In genomic region chr1:75211141-75211708, GRCm38 (mm10) we compare ENCODE assay signal across 8 mouse cellular contexts. TPM values are rescaled to one million over a fixed set of nuclear protein-coding genes. Genes with fewer than 3 reads are reported as not detected.
A peak's percentile ranks its signal among the peaks of the same experiment; 100 is the strongest.
DNase-seq lines count a peak whose midpoint lies in the region; ATAC-seq and TF ChIP-seq lines count a peak whose summit lies in the region.

No protein-coding gene starts in this region.

- no peak for DNase-seq in kidney, postnatal 14 days
- no peak for DNase-seq in hindbrain, postnatal 0 days (ENCODE audit: low spot score)
- DNase-seq in urinary bladder, postnatal 10 days (ENCODE audit: low spot score), result no peak
- no peak for DNase-seq in retina, embryonic 14.5 days (ENCODE audit: low spot score)
- no peak for DNase-seq in right cerebral cortex, postnatal 10 days (ENCODE audit: low spot score in 2 of 2)

- H3K4me2 ChIP-seq in kidney, embryonic 15.5 days, result peak overlapping the region; percentile 80
- peak overlapping the region; percentile 88 for H3K4me2 ChIP-seq in hindbrain, postnatal 0 days (ENCODE audit: low read depth, low read length)
- H3K4me2 ChIP-seq in midbrain, embryonic 15.5 days, result peak overlapping the region; percentile 82

- peak overlapping the region; percentile 49 for H3K27ac ChIP-seq in kidney, embryonic 15.5 days
- no peak overlapping the region for H3K27ac ChIP-seq in cortical plate, adult 2 months (ENCODE audit: insufficient read depth, low read length)
- peak overlapping the region; percentile 65; the same call in 1 of the 2 replicates for H3K27ac ChIP-seq in hindbrain, postnatal 0 days
- peak overlapping the region; percentile 60; the same call in 1 of the 2 replicates for H3K27ac ChIP-seq in midbrain, embryonic 15.5 days

- H3K9me3 ChIP-seq in kidney, embryonic 15.5 days (replicated peaks), result no peaks in the 10 kb centered on the region
- no peaks in the 10 kb centered on the region for H3K9me3 ChIP-seq in hindbrain, postnatal 0 days (ENCODE audit: low read length)
- no peaks in the 10 kb centered on the region for H3K9me3 ChIP-seq in midbrain, embryonic 15.5 days

- no peaks in the 10 kb centered on the region for H3K27me3 ChIP-seq in kidney, embryonic 15.5 days
- no peaks in the 10 kb centered on the region for H3K27me3 ChIP-seq in hindbrain, postnatal 0 days (ENCODE audit: insufficient read depth, low read length)
- 0 out of 2 replicates have a peak, but pooled peaks cover 3% of the 10 kb centered on the region for H3K27me3 ChIP-seq in midbrain, embryonic 15.5 days (replicated peaks)

- TF ChIP-seq CTCF in cortical plate, adult 2 months (IDR thresholded peaks at IDR 0.05; ENCODE audit: extremely low read depth, insufficient read depth, low read length), result no peak
- TF ChIP-seq CTCF in hindbrain, postnatal 0 days (IDR thresholded peaks at IDR 0.05; ENCODE audit: low read depth), result no peak

- 11% methylated on average over 17 of the region's 17 CpGs for WGBS in kidney, embryonic 15.5 days
- 13% methylated on average over 17 of the region's 17 CpGs for WGBS in hindbrain, postnatal 0 days
- WGBS in midbrain, embryonic 15.5 days, result 11% methylated on average over 17 of the region's 17 CpGs

- peak overlapping the region; percentile 79 for H3K4me3 ChIP-seq in kidney, embryonic 15.5 days (replicated peaks)
- H3K4me3 ChIP-seq in cortical plate, adult 2 months (ENCODE audit: insufficient read depth, low read length), result peak overlapping the region; percentile 84
- H3K4me3 ChIP-seq in hindbrain, postnatal 0 days (ENCODE audit: low read length), result peak overlapping the region; percentile 90
- peak overlapping the region; percentile 83 for H3K4me3 ChIP-seq in midbrain, embryonic 15.5 days

- H3K36me3 ChIP-seq in kidney, embryonic 15.5 days, result peaks cover 52% of the 10 kb centered on the region
- H3K36me3 ChIP-seq in hindbrain, postnatal 0 days (ENCODE audit: insufficient read depth, low read length), result peaks cover 28% of the 10 kb centered on the region
- peaks cover 16% of the 10 kb centered on the region; the same call in 1 of the 2 replicates for H3K36me3 ChIP-seq in midbrain, embryonic 15.5 days (replicated peaks)

- no peak for ATAC-seq in kidney, embryonic 15.5 days (replicated peaks; ENCODE audit: low FRiP score)
- ATAC-seq in hindbrain, postnatal 0 days, result no peak
- ATAC-seq in midbrain, embryonic 15.5 days (replicated peaks), result peak; percentile 11; the same call in 1 of the 2 replicates

- H3K9ac ChIP-seq in kidney, embryonic 15.5 days, result peak overlapping the region; percentile 83
- peak overlapping the region; percentile 83 for H3K9ac ChIP-seq in hindbrain, postnatal 0 days (replicated peaks; ENCODE audit: low read length)
- H3K9ac ChIP-seq in midbrain, embryonic 15.5 days, result peak overlapping the region; percentile 95

- no peak for TF ChIP-seq POLR2A in cortical plate, adult 2 months (IDR thresholded peaks at IDR 0.05; ENCODE audit: extremely low read depth, insufficient read depth, low read length)

- H3K4me1 ChIP-seq in kidney, embryonic 15.5 days, result peaks cover 64% of the 10 kb centered on the region
- H3K4me1 ChIP-seq in cortical plate, adult 2 months (ENCODE audit: control insufficient read depth, insufficient read depth, low read length), result peaks cover 10% of the 10 kb centered on the region
- peaks cover 20% of the 10 kb centered on the region for H3K4me1 ChIP-seq in hindbrain, postnatal 0 days (ENCODE audit: insufficient read depth, low read length)
- peaks cover 38% of the 10 kb centered on the region for H3K4me1 ChIP-seq in midbrain, embryonic 15.5 days

RNA-seq across cellular contexts. Expression of gene Stk16, which starts 0.6 kb away (rescaled TPM):
- polyA plus RNA-seq in kidney, embryonic 15.5 days (2015; fragmentation: Nextera tagmentation; extraction: Ambion mirVana), result 142 and 148 TPM in 2 replicates
- 159 and 172 TPM in 2 replicates for polyA plus RNA-seq in cortical plate, adult 2 months (2012; rRNA removed)
- 84.8 and 105 TPM in 2 replicates for total RNA-seq in hindbrain, postnatal 0 days (2014; rRNA removed)
- 103 and 112 TPM in 2 replicates for polyA plus RNA-seq in hindbrain, postnatal 0 days (2015; fragmentation: Nextera tagmentation; extraction: Ambion mirVana)
- polyA plus RNA-seq in midbrain, embryonic 15.5 days (2015; fragmentation: Nextera tagmentation; extraction: Ambion mirVana), result 156 and 169 TPM in 2 replicates

RNA-seq across cellular contexts. Expression of gene Glb1l, which starts 0.6 kb away (rescaled TPM):
- 44.9 and 45.8 TPM in 2 replicates for polyA plus RNA-seq in kidney, embryonic 15.5 days (2015; fragmentation: Nextera tagmentation; extraction: Ambion mirVana)
- polyA plus RNA-seq in cortical plate, adult 2 months (2012; rRNA removed), result 20.4 and 21.2 TPM in 2 replicates
- 14.8 and 15.3 TPM in 2 replicates for total RNA-seq in hindbrain, postnatal 0 days (2014; rRNA removed)
- polyA plus RNA-seq in hindbrain, postnatal 0 days (2015; fragmentation: Nextera tagmentation; extraction: Ambion mirVana), result 15.5 TPM in 2 replicates
- 21.8 and 24.0 TPM in 2 replicates for polyA plus RNA-seq in midbrain, embryonic 15.5 days (2015; fragmentation: Nextera tagmentation; extraction: Ambion mirVana)

RNA-seq across cellular contexts. Expression of gene Tuba4a, which starts 8.4 kb away (rescaled TPM):
- 63.8 and 64.3 TPM in 2 replicates for polyA plus RNA-seq in kidney, embryonic 15.5 days (2015; fragmentation: Nextera tagmentation; extraction: Ambion mirVana)
- polyA plus RNA-seq in cortical plate, adult 2 months (2012; rRNA removed), result 345 and 362 TPM in 2 replicates
- 180 and 235 TPM in 2 replicates for total RNA-seq in hindbrain, postnatal 0 days (2014; rRNA removed)
- polyA plus RNA-seq in hindbrain, postnatal 0 days (2015; fragmentation: Nextera tagmentation; extraction: Ambion mirVana), result 155 and 163 TPM in 2 replicates
- 7.9 and 12.7 TPM in 2 replicates for polyA plus RNA-seq in midbrain, embryonic 15.5 days (2015; fragmentation: Nextera tagmentation; extraction: Ambion mirVana)

RNA-seq across cellular contexts. Expression of gene Atg9a, which starts 19.2 kb away (rescaled TPM):
- 29.3 and 33.3 TPM in 2 replicates for polyA plus RNA-seq in kidney, embryonic 15.5 days (2015; fragmentation: Nextera tagmentation; extraction: Ambion mirVana)
- polyA plus RNA-seq in cortical plate, adult 2 months (2012; rRNA removed), result 124 and 129 TPM in 2 replicates
- 132 and 155 TPM in 2 replicates for total RNA-seq in hindbrain, postnatal 0 days (2014; rRNA removed)
- 60.3 and 62.8 TPM in 2 replicates for polyA plus RNA-seq in hindbrain, postnatal 0 days (2015; fragmentation: Nextera tagmentation; extraction: Ambion mirVana)
- 59.2 and 63.3 TPM in 2 replicates for polyA plus RNA-seq in midbrain, embryonic 15.5 days (2015; fragmentation: Nextera tagmentation; extraction: Ambion mirVana)

RNA-seq across cellular contexts. Expression of gene Ankzf1, which starts 19.3 kb away (rescaled TPM):
- polyA plus RNA-seq in kidney, embryonic 15.5 days (2015; fragmentation: Nextera tagmentation; extraction: Ambion mirVana), result 24.9 and 26.8 TPM in 2 replicates
- polyA plus RNA-seq in cortical plate, adult 2 months (2012; rRNA removed), result 47.4 and 54.1 TPM in 2 replicates
- total RNA-seq in hindbrain, postnatal 0 days (2014; rRNA removed), result 17.9 and 30.2 TPM in 2 replicates
- polyA plus RNA-seq in hindbrain, postnatal 0 days (2015; fragmentation: Nextera tagmentation; extraction: Ambion mirVana), result 14.1 and 17.0 TPM in 2 replicates
- 27.6 and 27.7 TPM in 2 replicates for polyA plus RNA-seq in midbrain, embryonic 15.5 days (2015; fragmentation: Nextera tagmentation; extraction: Ambion mirVana)
